In the genomic region with DNA sequence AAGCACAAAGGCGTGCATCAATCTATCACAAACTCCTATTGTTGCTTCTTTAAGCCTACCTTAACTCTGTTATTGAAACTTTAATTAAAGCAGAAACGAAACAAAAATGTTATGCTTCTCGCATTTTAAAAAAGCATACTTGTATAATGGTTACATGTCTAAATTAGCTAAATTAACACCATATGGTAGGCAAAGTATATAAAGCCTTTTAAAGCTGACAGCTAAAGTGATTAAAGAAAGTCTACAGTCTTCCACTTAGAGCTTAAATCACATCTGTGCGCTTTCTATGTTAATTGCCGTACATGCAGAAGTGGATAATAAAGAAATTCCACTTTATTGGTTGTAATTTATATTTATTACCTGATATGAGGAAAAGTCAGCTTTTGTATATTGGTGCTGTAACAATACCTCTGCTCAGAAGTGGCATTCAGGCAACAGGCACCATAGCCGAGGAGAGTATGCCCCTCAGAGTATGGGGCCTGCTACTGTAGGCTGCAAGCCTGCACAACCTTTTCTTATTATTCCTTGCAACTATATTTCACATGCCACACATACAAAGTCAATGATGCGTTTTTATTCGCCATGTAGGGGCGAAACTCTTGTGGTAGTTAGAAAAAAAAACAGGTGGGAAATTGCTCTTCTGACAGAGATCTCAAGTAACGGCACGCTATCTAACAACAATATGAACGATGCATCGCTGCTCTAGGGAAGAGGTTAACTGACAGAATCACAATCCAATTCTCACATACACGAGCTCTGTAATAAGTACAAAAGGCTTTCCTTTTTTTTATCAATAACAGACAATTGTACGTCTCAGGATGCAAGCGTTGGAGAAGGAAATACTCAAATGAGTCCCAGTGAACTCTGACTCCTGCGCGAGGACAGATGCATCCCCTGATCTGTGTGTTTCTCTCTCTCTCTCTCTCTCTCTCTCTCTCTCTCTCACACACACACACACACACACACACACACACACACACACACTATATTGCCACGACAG, we compare ENCODE assay signal across 9 mouse cellular contexts. TPM values are rescaled to one million over a fixed set of nuclear protein-coding genes. Genes with fewer than 3 reads are reported as not detected.
A peak's percentile ranks its signal among the peaks of the same experiment; 100 is the strongest.
DNase-seq lines count a peak whose midpoint lies in the region; ATAC-seq and TF ChIP-seq lines count a peak whose summit lies in the region.
"Had no signal": no experiment of that assay in that cellular context is flagged by ENCODE, and none has a peak within 500 bp of the region (broad histone marks: within the 10 kb centered on the region; RNA-seq: fewer than 3 reads in every experiment).

No protein-coding gene starts in this region.

- no peaks in the 10 kb centered on the region for H3K36me3 ChIP-seq in lung, postnatal 0 days (ENCODE audit: insufficient read depth, low read length)
- 0 out of 2 replicates have a peak, but pooled peaks cover 5% of the 10 kb centered on the region for H3K36me3 ChIP-seq in embryonic facial prominence, embryonic 13.5 days
- H3K36me3 ChIP-seq in limb, embryonic 11.5 days (ENCODE audit: control insufficient read depth, insufficient read depth, low read length), result no peaks in the 10 kb centered on the region
- H3K36me3 ChIP-seq in stomach, embryonic 16.5 days (ENCODE audit: control insufficient read depth, insufficient read depth, low read length), result no peaks in the 10 kb centered on the region

- peak; percentile 22 for TF ChIP-seq CTCF in lung, postnatal 0 days (IDR thresholded peaks at IDR 0.05)

- H3K27ac ChIP-seq in lung, postnatal 0 days (ENCODE audit: low read length), result no peak overlapping the region
- peak overlapping the region; percentile 79 for H3K27ac ChIP-seq in embryonic facial prominence, embryonic 13.5 days
- H3K27ac ChIP-seq in limb, embryonic 11.5 days (replicated peaks; ENCODE audit: low read depth, low read length), result peak overlapping the region; percentile 21; the same call in 1 of the 2 replicates
- no peak overlapping the region for H3K27ac ChIP-seq in stomach, embryonic 16.5 days (ENCODE audit: low read length)

- no peak for DNase-seq in lung, postnatal 0 days (ENCODE audit: low spot score)
- DNase-seq in lung, postnatal 4 days, result no peak
- DNase-seq in limb, embryonic 11.5 days (ENCODE audit: low spot score), result peak; percentile 57
- no peak for DNase-seq in T-cell, adult 2 months (ENCODE audit: low spot score)
- DNase-seq in spleen, postnatal 4 days (ENCODE audit: low spot score in 2 of 2), result no peak
- DNase-seq in kidney, postnatal 14 days, result no peak
- DNase-seq: lung, postnatal 36 days had no signal

- WGBS in lung, postnatal 0 days, result 32% methylated on average over 19 of the region's 19 CpGs
- 13% methylated on average over 19 of the region's 19 CpGs for WGBS in embryonic facial prominence, embryonic 13.5 days
- 7% methylated on average over 19 of the region's 19 CpGs for WGBS in limb, embryonic 11.5 days
- 35% methylated on average over 19 of the region's 19 CpGs for WGBS in stomach, embryonic 16.5 days

- peaks cover 14% of the 10 kb centered on the region; the same call in 1 of the 2 replicates for H3K4me1 ChIP-seq in lung, postnatal 0 days (ENCODE audit: insufficient read depth, low read depth, low read length)
- H3K4me1 ChIP-seq in embryonic facial prominence, embryonic 13.5 days, result peaks cover 39% of the 10 kb centered on the region
- H3K4me1 ChIP-seq in limb, embryonic 11.5 days (ENCODE audit: control insufficient read depth, insufficient read depth, low read length), result peaks cover 42% of the 10 kb centered on the region
- H3K4me1 ChIP-seq in stomach, embryonic 16.5 days (ENCODE audit: control insufficient read depth, insufficient read depth, low read length), result peaks cover 20% of the 10 kb centered on the region

- no peak overlapping the region for H3K9ac ChIP-seq in lung, postnatal 0 days (replicated peaks; ENCODE audit: low read depth)
- H3K9ac ChIP-seq in embryonic facial prominence, embryonic 13.5 days, result peak overlapping the region; percentile 83
- H3K9ac ChIP-seq in limb, embryonic 11.5 days (ENCODE audit: low read length), result peak overlapping the region; percentile 81; the same call in 1 of the 2 replicates
- no peak overlapping the region for H3K9ac ChIP-seq in stomach, embryonic 16.5 days (ENCODE audit: low read length)

- no peak for TF ChIP-seq EP300 in lung, postnatal 0 days (IDR thresholded peaks at IDR 0.05)

- peaks cover 96% of the 10 kb centered on the region for H3K27me3 ChIP-seq in lung, postnatal 0 days (replicated peaks; ENCODE audit: insufficient read depth, low read length)
- peaks cover 86% of the 10 kb centered on the region for H3K27me3 ChIP-seq in embryonic facial prominence, embryonic 13.5 days
- H3K27me3 ChIP-seq in limb, embryonic 11.5 days (ENCODE audit: control insufficient read depth, insufficient read depth, low read length), result peaks cover 12% of the 10 kb centered on the region
- H3K27me3 ChIP-seq in stomach, embryonic 16.5 days (ENCODE audit: control insufficient read depth, insufficient read depth, low read length), result peaks cover 80% of the 10 kb centered on the region

- H3K9me3 ChIP-seq in lung, postnatal 0 days (ENCODE audit: low read length), result no peaks in the 10 kb centered on the region
- H3K9me3 ChIP-seq in embryonic facial prominence, embryonic 13.5 days, result no peaks in the 10 kb centered on the region
- no peaks in the 10 kb centered on the region for H3K9me3 ChIP-seq in limb, embryonic 11.5 days (ENCODE audit: control insufficient read depth, low read length)
- H3K9me3 ChIP-seq in stomach, embryonic 16.5 days (replicated peaks; ENCODE audit: control insufficient read depth, low read length), result no peaks in the 10 kb centered on the region

- no peak overlapping the region for H3K4me2 ChIP-seq in lung, postnatal 0 days (replicated peaks; ENCODE audit: low read depth, low read length)
- H3K4me2 ChIP-seq in embryonic facial prominence, embryonic 13.5 days, result peak overlapping the region; percentile 91
- peak overlapping the region; percentile 95 for H3K4me2 ChIP-seq in limb, embryonic 11.5 days (ENCODE audit: low read depth, severe bottlenecking)
- H3K4me2 ChIP-seq in stomach, embryonic 16.5 days (ENCODE audit: low read depth, low read length), result peak overlapping the region; percentile 45; the same call in 1 of the 2 replicates

- no peak overlapping the region for H3K4me3 ChIP-seq in lung, postnatal 0 days (ENCODE audit: low read depth, low read length)
- peak overlapping the region; percentile 78 for H3K4me3 ChIP-seq in embryonic facial prominence, embryonic 13.5 days
- peak overlapping the region; percentile 83 for H3K4me3 ChIP-seq in limb, embryonic 11.5 days (ENCODE audit: low read depth, low read length)
- peak overlapping the region; percentile 35; the same call in 1 of the 2 replicates for H3K4me3 ChIP-seq in stomach, embryonic 16.5 days (replicated peaks; ENCODE audit: low read length)

- no peak for ATAC-seq in lung, postnatal 0 days
- ATAC-seq in embryonic facial prominence, embryonic 13.5 days (ENCODE audit: insufficient number of reproducible peaks, insufficient read depth, low FRiP score, low TSS enrichment, low read depth), result no peak
- ATAC-seq in limb, embryonic 11.5 days (ENCODE audit: insufficient number of reproducible peaks, low FRiP score, low TSS enrichment, low read depth), result no peak
- ATAC-seq in stomach, embryonic 16.5 days (ENCODE audit: insufficient read depth, low FRiP score), result no peak

RNA-seq across cellular contexts. Expression of gene Ebf3, which starts 5.9 kb away (rescaled TPM):
- polyA plus RNA-seq in lung, postnatal 0 days (2015; fragmentation: Nextera tagmentation; extraction: Ambion mirVana), result not detected in 2 replicates
- 8.6 and 11.6 TPM in 2 replicates for polyA plus RNA-seq in embryonic facial prominence, embryonic 13.5 days (2015; fragmentation: Nextera tagmentation; extraction: Ambion mirVana)
- polyA plus RNA-seq in limb, embryonic 11.5 days (2014; fragmentation: Nextera tagmentation; extraction: Ambion mirVana), result 9.8 and 10.3 TPM in 2 replicates
- 0.79 and 0.84 TPM in 2 replicates for polyA plus RNA-seq in stomach, embryonic 16.5 days (2015; fragmentation: Nextera tagmentation; extraction: Ambion mirVana)

Comparison
In these comparisons a context has a peak if more than half of its experiments do, and no peak if none do; other contexts are left out.
1. H3K27ac ChIP-seq: peak in embryonic facial prominence, embryonic 13.5 days (single experiment) and limb, embryonic 11.5 days (single experiment); none in lung, postnatal 0 days (single experiment) and stomach, embryonic 16.5 days (single experiment).
2. H3K9ac ChIP-seq: peak in embryonic facial prominence, embryonic 13.5 days (single experiment) and limb, embryonic 11.5 days (single experiment); none in lung, postnatal 0 days (single experiment) and stomach, embryonic 16.5 days (single experiment).